Mouse (Mus musculus) activated CD4-positive, CD25-positive, alpha-beta regulatory T cell, adult 9 weeks (primary cell): ENCODE measurements around the gene 2900026A02Rik. TPM values are rescaled to one million over a fixed set of nuclear protein-coding genes. Genes with fewer than 3 reads are reported as not detected.

Experiments
- polyA plus RNA-seq: library from polyadenylated mRNA; unstranded; fragments of 100-300 nt; shearing (Covaris generic); gene quantifications from one replicate; pipeline ENCODE4 v1.2.1, GENCODE M21; 2017

The 2900026A02Rik gene
- polyA plus RNA-seq: 5.8 TPM

DNA sequence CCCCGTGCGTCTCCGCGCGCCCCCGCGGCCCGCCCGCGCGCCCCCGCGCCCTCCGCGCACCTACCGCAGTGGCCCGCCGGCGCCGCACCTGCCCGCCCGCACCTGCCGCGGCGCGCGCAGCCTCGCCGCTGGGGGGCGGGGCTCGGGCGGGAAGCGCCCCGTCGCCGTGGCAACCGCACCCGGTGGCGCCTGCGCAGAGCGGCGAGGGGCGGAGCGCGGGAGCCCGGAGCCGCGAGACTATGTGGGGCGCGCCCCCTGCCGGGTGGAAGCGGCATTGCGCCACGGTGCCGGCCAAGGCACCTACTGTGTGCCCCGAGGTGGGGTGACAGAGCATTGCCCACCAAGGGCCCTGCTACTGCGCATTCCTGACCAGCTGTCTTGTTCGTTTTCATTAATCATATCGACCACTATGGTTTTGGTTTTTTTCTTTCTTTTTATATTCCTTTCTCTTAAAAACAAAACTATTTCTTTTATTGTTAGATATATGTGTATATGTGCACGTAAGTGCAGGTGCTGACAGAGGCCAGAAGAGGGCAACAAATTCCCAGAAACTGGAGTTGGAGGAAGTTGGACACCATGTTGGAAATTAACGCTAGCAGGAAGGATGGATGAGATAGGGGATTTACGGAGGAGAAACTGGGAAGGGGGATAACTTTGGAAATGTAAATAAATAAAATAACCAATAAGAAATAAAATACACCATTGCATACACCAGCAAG, at the start of gene 2900026A02Rik:
Gene 2900026A02Rik (minus strand): TSS at position 90 of the 719 bp plus-strand sequence.

GRCm38 (mm10) chr5:113226632-113227102, 5.6 kb upstream of the 2900026A02Rik start, which contains the start of gene Tmem211:
TSS of gene Tmem211 (plus strand) at chr5:113226909.

DNA sequence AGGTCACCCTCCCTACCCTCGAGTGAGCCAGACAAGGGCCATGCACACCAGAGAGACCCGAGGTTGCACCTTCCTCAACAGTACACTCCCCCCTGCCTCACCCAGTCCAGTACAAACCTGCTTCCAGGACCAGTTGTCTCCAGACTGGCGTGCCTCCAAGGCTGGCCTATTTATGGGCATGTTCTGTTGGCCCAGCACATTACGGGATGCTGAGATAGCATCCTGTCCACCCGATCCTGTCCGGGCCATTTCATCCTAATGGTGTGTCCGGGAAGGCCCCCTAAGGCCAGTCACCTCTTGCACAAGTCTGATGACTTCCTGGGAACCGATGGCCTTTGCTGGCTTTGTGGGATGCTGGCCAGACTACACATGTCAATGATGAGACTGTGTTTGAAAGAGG, 139.6 kb downstream of the 2900026A02Rik start, which contains the start of gene Crybb3:
Gene Crybb3 (minus strand): TSS at position 146 of the 400 bp plus-strand sequence.

DNA sequence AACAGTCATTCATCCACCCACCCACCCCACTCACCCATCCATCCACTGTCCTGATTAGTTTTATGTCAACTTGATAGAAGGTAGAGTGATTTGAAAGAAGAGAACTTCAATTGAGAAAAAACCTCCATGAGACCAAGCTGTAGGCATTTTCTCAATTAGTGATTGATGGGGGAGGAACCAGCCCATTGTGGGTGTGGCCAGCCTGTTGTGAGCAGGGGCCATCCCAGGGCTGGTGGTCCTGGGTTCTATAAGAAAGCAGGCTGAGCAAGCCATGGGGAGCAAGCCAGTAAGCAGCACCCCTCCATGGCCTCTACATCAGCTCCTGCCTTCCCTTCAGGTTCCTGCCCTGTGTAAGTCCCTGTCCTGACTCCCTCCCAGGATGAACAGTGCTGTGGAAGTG, 151.0 kb downstream of the 2900026A02Rik start, which contains the start of gene Crybb2:
Gene Crybb2 (minus strand): TSS at position 101 of the 400 bp plus-strand sequence.

Other genes starting within 250 kb of the 2900026A02Rik start
- 0.17 TPM for gene Grk3, start 205.4 kb downstream of the 2900026A02Rik start, polyA plus RNA-seq
- not detected for gene Crybb2, start 151.1 kb downstream of the 2900026A02Rik start, polyA plus RNA-seq
- gene Crybb3, start 139.7 kb downstream of the 2900026A02Rik start, polyA plus RNA-seq: 0.35 TPM
- not detected for gene Tmem211, start 5.7 kb upstream of the 2900026A02Rik start, polyA plus RNA-seq
- gene Sgsm1, start 89.5 kb upstream of the 2900026A02Rik start, polyA plus RNA-seq: 0.06 TPM
- not detected for gene Aym1, start 136.1 kb upstream of the 2900026A02Rik start, polyA plus RNA-seq